Mouse (Mus musculus) neural tube, embryonic 12.5 days (tissue): Measurements from ENCODE around the gene Trim40. TPM values are rescaled to one million over a fixed set of nuclear protein-coding genes. Genes with fewer than 3 reads are reported as not detected.

Experiments
- ATAC-seq: fragments of 200-750 bp; cut with Nextera tagmentation; 2 replicates; pipeline ENCODE4 v1.8.0; 2017; ENCODE audit warnings: low read depth, mild to moderate bottlenecking, moderate TSS enrichment, moderate library complexity; ENCODE audit not compliant: low FRiP score
- H3K27ac ChIP-seq: fragments of 300-500 bp; sonication (generic); 2 replicates; pipeline ENCODE4 v1.5.1; 2016
- H3K27me3 ChIP-seq: fragments of 300-500 bp; sonication (generic); replicated peaks from 2 replicates; pipeline ENCODE4 v1.6.1; 2016; ENCODE audit warnings: mild to moderate bottlenecking
- H3K36me3 ChIP-seq: fragments of 300-500 bp; sonication (generic); 2 replicates; pipeline ENCODE4 v1.6.1; 2016; ENCODE audit warnings: mild to moderate bottlenecking
- H3K4me1 ChIP-seq: fragments of 300-500 bp; sonication (generic); 2 replicates; pipeline ENCODE4 v1.6.1; 2016
- H3K4me2 ChIP-seq: fragments of 300-500 bp; sonication (generic); replicated peaks from 2 replicates; pipeline ENCODE4 v1.6.1; 2016; ENCODE audit warnings: mild to moderate bottlenecking
- H3K4me3 ChIP-seq: fragments of 300-500 bp; sonication (generic); 2 replicates; pipeline ENCODE4 v1.5.1; 2016
- H3K9ac ChIP-seq: fragments of 300-500 bp; sonication (generic); 2 replicates; pipeline ENCODE4 v1.6.1; 2016; ENCODE audit warnings: mild to moderate bottlenecking
- H3K9me3 ChIP-seq: fragments of 300-500 bp; sonication (generic); 2 replicates; pipeline ENCODE4 v1.6.1; 2016; ENCODE audit warnings: mild to moderate bottlenecking
- WGBS: fragments of 180-500 bp; shearing (Covaris S2); methylation state at CpG from one replicate; pipeline ENCODE4 v1.1.7; 2016; 5-methylcytosine and 5-hydroxymethylcytosine counted together
- polyA plus RNA-seq: library from polyadenylated mRNA; unstranded; fragments of >200 nt; fragmentation: Nextera tagmentation; extraction: Ambion mirVana; gene quantifications from 2 replicates; pipeline ENCODE4 v1.2.1, GENCODE M21; 2016

The Trim40 gene
- polyA plus RNA-seq, 1 experiment from 2014 or later = not detected

DNA sequence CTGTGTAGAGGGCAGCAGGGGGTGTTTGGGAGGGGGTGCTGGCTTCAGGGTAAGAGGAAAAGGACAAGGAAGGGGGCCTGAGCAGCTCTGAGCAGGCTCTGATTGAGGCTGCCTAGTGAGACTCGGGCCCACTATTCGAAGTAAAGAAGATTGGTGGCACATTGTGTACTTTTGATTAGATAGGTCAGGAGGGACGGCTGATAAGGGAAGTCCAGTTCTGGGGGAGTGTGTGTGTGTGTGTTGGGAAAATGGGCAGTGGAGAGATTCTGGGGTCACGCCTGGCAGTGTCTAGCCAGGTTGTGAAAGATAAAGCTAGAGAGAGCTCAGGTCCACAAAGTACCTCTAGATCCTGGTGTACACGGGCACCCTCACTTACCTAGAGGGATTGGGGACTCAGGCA, 38.3 kb downstream of the Trim40 start:
- Histone ChIP-seq H3K9ac (no peak overlapping the region), H3K27me3 (no peaks in the 10 kb centered on the region), H3K36me3 (peaks cover 59% of the 10 kb centered on the region), H3K27ac (no peak overlapping the region), H3K4me2 (no peak overlapping the region), H3K4me3 (no peak overlapping the region), H3K9me3 (no peaks in the 10 kb centered on the region), H3K4me1 (no peaks in the 10 kb centered on the region)
- WGBS = 92% methylated on average over 5 of the region's 5 CpGs
- ATAC-seq = no peak

DNA sequence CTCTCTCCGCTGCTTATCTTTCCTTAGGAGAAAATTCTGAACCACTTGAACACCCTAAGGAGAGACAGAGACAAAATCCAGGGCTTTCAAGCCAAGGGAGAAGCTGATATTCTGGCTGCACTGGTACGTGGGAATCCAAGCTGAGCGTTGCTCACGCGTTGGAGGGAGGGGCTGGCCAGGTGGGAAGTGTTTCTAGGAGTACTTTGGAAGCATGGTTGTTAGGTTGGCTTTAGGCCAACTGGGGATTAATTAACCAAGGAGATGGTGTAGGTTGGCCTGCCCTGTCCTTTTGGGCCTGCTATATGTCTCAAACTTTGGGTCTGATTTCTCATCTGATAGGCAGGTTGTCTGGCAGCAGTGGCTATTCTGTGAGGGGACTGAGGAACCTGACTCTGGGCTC, 38.7 kb downstream of the Trim40 start:
- H3K9ac ChIP-seq = no peak overlapping the region
- no peaks in the 10 kb centered on the region for H3K9me3 ChIP-seq
- H3K4me3 ChIP-seq = no peak overlapping the region
- H3K36me3 ChIP-seq = peaks cover 54% of the 10 kb centered on the region
- no peak for ATAC-seq
- no peaks in the 10 kb centered on the region for H3K4me1 ChIP-seq
- H3K27ac ChIP-seq = no peak overlapping the region
- no peak overlapping the region for H3K4me2 ChIP-seq
- 97% methylated on average over 5 of the region's 5 CpGs for WGBS
- no peaks in the 10 kb centered on the region for H3K27me3 ChIP-seq

DNA sequence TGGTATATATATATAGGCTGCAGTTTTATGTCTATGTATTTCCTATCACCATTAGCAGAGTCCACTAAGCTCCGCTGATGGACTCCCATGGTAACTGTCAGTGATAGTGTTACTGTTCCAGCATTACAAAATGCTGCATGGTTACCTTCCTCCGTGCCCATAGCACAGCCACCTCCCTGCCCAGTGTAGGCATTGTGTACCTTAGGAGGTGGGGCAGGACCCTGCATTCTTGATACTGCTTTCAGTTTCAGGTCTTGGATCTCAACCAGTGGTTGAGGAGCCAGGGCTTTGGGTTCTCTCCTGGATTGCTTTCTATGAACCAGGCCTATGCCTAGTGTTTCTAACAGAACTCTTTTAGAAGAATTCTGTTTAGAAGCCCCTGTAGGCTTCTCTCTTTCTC, 39.9 kb downstream of the Trim40 start:
- no peak for ATAC-seq

DNA sequence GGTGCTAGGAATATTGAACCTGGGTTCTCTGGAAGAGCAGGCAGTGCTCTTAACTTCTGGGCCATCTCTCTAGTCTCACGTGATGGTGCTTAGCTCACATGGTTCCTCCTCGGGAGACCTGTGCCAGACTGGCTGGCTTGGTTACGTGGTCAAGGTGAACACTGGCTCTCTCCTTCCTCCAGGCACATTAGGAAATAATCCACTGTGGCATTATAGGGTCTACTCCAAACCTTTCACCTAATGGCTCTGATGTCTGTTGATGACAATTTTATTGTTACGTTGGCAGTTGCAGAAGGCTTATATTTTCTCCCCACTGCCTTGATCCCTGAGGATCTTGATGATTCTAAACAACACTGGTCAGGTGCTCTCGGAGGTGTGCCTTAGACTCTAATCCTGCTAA, 41.0 kb downstream of the Trim40 start:
- Histone ChIP-seq H3K27ac (no peak overlapping the region), H3K4me1 (no peaks in the 10 kb centered on the region; the same call in 1 of the 2 replicates), H3K9me3 (no peaks in the 10 kb centered on the region), H3K4me3 (no peak overlapping the region), H3K9ac (no peak overlapping the region), H3K27me3 (no peaks in the 10 kb centered on the region), H3K36me3 (peaks cover 35% of the 10 kb centered on the region), H3K4me2 (no peak overlapping the region)
- no peak for ATAC-seq
- WGBS = 89% methylated on average over 5 of the region's 5 CpGs

More for the DNA sequence above, 39.9 kb downstream of the Trim40 start:
- Histone ChIP-seq H3K4me1 (no peaks in the 10 kb centered on the region), H3K27me3 (no peaks in the 10 kb centered on the region), H3K36me3 (peaks cover 44% of the 10 kb centered on the region), H3K9me3 (no peaks in the 10 kb centered on the region), H3K9ac (no peak overlapping the region), H3K4me2 (no peak overlapping the region), H3K4me3 (no peak overlapping the region), H3K27ac (no peak overlapping the region)
- WGBS = 92% methylated on average over 2 of the region's 2 CpGs

DNA sequence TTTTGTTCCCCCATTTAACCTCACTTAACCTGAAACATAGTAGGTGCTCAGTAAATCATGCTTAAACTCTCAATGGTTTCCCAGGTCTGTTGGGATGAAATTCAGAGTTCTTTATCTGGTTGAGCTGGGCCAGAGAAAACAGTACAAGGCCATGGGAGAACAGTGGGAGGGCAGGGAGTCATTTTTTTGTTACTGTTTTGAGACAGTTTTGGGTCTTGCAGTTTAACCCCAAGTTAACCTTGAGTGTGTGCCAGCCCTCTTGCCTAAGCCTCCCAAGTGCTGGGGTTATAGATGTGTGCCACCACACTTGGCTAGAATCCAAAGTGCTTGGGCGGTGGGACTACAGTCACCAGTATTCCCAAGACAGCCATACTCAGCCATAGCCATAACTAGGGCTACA, 45.2 kb downstream of the Trim40 start:
- no peaks in the 10 kb centered on the region; the same call in 1 of the 2 replicates for H3K4me1 ChIP-seq
- no peak overlapping the region for H3K9ac ChIP-seq
- no peaks in the 10 kb centered on the region for H3K27me3 ChIP-seq
- H3K9me3 ChIP-seq = no peaks in the 10 kb centered on the region
- no peak for ATAC-seq
- no peaks in the 10 kb centered on the region; the same call in 1 of the 2 replicates for H3K36me3 ChIP-seq
- H3K27ac ChIP-seq = no peak overlapping the region
- H3K4me2 ChIP-seq = no peak overlapping the region
- no peak overlapping the region for H3K4me3 ChIP-seq
- WGBS = 69% methylated on average over 1 of the region's 1 CpGs

DNA sequence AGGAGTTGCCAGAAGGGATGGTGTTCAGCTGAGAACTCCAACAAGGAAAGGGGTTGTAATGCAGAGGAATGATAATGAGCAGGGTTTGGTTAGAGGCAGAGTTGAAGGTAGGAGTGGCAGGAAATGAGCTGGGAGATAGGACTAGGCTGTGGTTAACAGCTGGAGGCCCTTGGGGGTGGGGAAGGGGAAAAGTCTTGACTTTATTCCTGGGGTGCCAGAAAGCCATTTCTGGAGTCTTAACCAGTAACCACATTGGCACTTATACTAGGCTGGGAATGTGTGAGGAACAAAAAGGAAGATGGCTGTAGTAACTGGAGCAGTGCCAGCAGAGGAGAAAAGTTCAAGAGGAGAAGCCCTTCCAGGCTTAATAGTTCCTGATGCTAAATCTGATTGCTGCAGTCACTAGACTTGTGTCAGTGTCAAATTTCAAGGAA, 45.6 kb downstream of the Trim40 start:
- no peak overlapping the region for H3K9ac ChIP-seq

DNA sequence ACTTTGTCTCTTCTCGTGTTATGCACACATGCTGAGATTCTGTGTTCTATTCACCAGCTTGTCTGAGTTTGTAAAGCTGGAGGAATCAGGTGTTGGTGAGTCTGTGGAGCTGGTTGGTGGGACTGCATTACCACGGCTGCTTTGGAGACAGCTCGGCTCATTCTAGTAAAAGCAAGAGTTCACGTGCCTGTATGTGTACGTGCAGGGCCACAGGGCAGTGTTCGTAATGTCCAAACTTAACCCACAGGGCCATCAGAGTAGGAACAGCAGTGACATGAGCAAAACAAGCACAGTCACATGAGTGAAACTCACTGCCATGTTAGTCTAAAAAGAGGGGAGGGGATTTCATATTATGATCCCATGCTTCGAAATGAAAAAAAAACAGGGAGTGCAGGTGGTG, 46.2 kb downstream of the Trim40 start:
- no peak for ATAC-seq
- Histone ChIP-seq H3K9ac (no peak overlapping the region), H3K27ac (no peak overlapping the region), H3K9me3 (no peaks in the 10 kb centered on the region), H3K4me2 (no peak overlapping the region), H3K4me1 (no peaks in the 10 kb centered on the region; the same call in 1 of the 2 replicates), H3K4me3 (no peak overlapping the region), H3K36me3 (no peaks in the 10 kb centered on the region; the same call in 1 of the 2 replicates), H3K27me3 (no peaks in the 10 kb centered on the region)
- WGBS = 78% methylated on average over 7 of the region's 7 CpGs

More for the DNA sequence above, 45.6 kb downstream of the Trim40 start:
- no peak overlapping the region for H3K4me2 ChIP-seq
- no peak for ATAC-seq
- no peaks in the 10 kb centered on the region; the same call in 1 of the 2 replicates for H3K4me1 ChIP-seq
- H3K4me3 ChIP-seq = no peak overlapping the region
- H3K27ac ChIP-seq = no peak overlapping the region
- H3K36me3 ChIP-seq = no peaks in the 10 kb centered on the region; the same call in 1 of the 2 replicates
- no peaks in the 10 kb centered on the region for H3K9me3 ChIP-seq
- no peaks in the 10 kb centered on the region for H3K27me3 ChIP-seq

DNA sequence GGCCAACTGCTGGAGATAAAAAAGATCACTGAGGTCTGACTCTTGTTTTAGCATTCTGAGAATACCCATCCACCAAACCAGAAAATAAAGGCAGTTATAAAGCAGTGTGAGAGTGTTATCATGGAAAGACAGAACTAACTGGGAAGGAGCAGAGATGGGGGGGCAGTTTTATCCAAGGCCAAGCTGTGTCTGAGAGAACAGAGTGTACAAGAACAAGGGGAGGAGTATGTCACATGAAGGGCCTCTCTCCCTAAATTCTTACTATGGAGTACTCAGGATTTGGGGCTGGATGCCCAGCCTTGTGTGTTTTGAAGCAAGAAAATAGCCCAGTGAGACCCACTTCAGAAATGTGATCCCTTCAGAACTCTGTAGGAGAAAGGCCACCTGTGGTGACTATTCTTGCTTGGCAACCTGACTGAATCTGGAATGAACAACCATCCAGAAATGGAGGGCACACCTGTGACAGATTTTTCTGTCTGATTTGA, 48.9 kb downstream of the Trim40 start:
- no peaks in the 10 kb centered on the region for H3K27me3 ChIP-seq
- H3K4me1 ChIP-seq = peaks cover 6% of the 10 kb centered on the region; the same call in 1 of the 2 replicates
- no peak overlapping the region for H3K4me3 ChIP-seq
- no peaks in the 10 kb centered on the region; the same call in 1 of the 2 replicates for H3K36me3 ChIP-seq
- no peak for ATAC-seq
- H3K9ac ChIP-seq = no peak overlapping the region
- H3K27ac ChIP-seq = no peak overlapping the region
- no peaks in the 10 kb centered on the region for H3K9me3 ChIP-seq
- no peak overlapping the region for H3K4me2 ChIP-seq

DNA sequence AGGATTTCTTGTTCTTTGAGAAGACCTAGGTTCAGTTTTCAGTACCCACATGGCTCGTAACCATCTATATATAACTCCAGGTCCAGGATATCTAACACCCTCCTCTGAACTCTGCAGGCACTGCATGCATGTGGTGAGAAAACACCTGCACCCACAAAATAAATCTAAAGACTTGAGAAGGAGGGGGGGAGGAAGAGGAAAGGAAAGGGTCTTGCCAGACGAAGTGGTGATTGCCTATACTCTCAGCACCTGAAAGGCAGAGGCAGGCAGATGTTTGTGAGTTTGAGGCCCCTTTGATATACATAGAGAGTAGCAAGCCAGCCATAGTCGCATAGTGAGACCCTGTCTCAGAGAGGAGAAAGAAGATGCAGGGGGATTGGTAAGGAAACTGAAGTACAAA, 50.0 kb downstream of the Trim40 start:
- Histone ChIP-seq H3K4me2 (no peak overlapping the region), H3K27ac (no peak overlapping the region), H3K4me3 (no peak overlapping the region), H3K27me3 (no peaks in the 10 kb centered on the region), H3K9me3 (no peaks in the 10 kb centered on the region), H3K4me1 (peaks cover 8% of the 10 kb centered on the region; the same call in 1 of the 2 replicates), H3K36me3 (no peaks in the 10 kb centered on the region; the same call in 1 of the 2 replicates), H3K9ac (no peak overlapping the region)
- no peak for ATAC-seq
- WGBS = 81% methylated on average over 3 of the region's 3 CpGs

DNA sequence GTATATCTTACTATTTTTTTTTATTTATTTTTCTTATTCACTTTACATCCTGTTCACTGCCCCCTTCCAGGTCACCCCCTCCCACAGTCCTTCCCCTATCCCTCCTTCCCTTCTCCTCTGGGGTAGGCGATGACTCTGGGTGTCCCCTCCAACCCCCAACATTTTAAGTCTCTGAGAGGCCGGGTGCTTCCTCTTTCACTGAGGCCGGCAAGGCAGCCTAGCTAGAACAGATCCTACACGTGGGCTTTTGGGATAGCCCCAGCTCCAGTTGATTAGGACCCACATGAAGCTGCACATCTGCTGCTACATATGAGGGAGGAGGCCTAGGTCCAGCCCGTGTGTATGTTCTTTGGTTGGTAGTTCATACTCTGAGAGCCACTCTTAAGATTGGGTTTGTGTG, 50.9 kb downstream of the Trim40 start:
- H3K9ac ChIP-seq = no peak overlapping the region
- no peak overlapping the region for H3K27ac ChIP-seq
- no peaks in the 10 kb centered on the region for H3K9me3 ChIP-seq
- H3K27me3 ChIP-seq = no peaks in the 10 kb centered on the region
- H3K4me1 ChIP-seq = peaks cover 8% of the 10 kb centered on the region; the same call in 1 of the 2 replicates
- no peak overlapping the region for H3K4me2 ChIP-seq
- 88% methylated on average over 5 of the region's 5 CpGs for WGBS
- no peaks in the 10 kb centered on the region; the same call in 1 of the 2 replicates for H3K36me3 ChIP-seq
- H3K4me3 ChIP-seq = no peak overlapping the region
- ATAC-seq = no peak

DNA sequence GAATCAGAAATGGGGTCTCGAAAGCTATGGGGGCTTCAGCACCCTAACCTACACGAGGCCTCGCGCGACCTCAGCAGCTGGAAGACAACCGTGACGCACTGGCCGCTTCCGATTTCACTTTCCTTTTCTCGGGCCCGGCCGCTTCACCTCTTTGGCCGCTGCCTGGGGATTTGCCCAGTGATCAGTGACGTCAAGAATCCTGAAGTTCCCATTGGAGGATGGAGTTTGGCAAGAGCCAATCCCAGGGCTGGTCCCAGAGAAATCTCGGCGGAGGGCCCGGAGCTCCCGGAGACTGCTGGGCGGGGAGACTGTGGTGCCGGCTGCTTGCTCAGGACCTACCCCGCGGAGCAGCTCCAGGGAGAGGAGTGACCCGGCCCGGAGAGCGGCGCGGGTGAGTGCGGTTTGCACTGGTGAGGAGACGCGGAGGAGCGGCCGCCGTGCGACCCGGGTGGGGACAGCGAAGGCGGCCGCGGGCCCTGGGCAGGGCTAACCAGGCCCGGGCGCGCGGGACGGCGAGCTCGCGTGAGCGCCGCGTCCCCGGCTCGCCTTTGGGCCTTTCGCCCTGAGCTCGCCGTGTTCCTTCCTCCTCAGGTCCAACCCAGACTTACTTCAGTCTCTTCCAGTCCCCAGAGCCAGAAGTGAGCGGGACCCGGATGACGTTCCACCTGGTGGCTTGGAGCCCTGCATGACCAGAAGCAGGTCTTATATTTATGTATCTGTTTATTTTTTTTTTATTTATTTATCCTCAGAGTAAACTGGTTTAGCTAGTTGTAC, 52.9 kb downstream of the Trim40 start, which contains the start of gene Trim26:
Gene Trim26, plus strand, starts transcription at position 261 of the 774 bp plus-strand sequence.
- peak within 1 kb of the TSS; percentile 82 for H3K27ac ChIP-seq
- 1% methylated on average over 56 of the region's 58 CpGs for WGBS
- H3K27me3 ChIP-seq = no peaks in the 10 kb centered on the region
- H3K4me1 ChIP-seq = peaks cover 8% of the 10 kb centered on the region; the same call in 1 of the 2 replicates
- H3K4me3 ChIP-seq = peak within 1 kb of the TSS; percentile 74
- H3K9ac ChIP-seq = peak within 1 kb of the TSS; percentile 79
- H3K36me3 ChIP-seq = no peaks in the 10 kb centered on the region
- H3K9me3 ChIP-seq = no peaks in the 10 kb centered on the region
- peak within 1 kb of the TSS; percentile 59 for H3K4me2 ChIP-seq
- peak; percentile 99 for ATAC-seq

DNA sequence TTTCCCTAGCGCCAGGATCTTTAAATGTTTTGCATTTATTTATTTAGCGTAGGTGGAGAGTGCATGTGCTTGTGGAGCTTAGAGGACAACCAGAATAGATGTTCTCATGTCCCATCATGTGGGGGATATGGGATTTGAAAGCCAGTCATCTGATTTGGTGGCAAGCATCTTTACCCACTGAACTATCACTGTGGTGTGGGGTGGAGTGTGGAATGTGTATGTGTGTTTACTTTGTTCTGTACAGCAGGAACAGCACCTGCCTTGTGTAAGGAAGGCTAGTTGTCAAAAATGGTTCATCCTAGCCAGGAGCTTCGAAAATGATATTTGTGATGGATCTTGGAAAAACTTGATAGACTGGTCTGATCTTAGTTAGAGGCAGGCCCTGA, 53.5 kb downstream of the Trim40 start:
- peak; percentile 49 for ATAC-seq
- no peaks in the 10 kb centered on the region for H3K36me3 ChIP-seq
- no peak overlapping the region for H3K27ac ChIP-seq
- no peaks in the 10 kb centered on the region for H3K27me3 ChIP-seq
- H3K9me3 ChIP-seq = no peaks in the 10 kb centered on the region
- peak overlapping the region; percentile 59 for H3K4me2 ChIP-seq
- H3K9ac ChIP-seq = peak overlapping the region; percentile 79
- H3K4me1 ChIP-seq = peaks cover 8% of the 10 kb centered on the region; the same call in 1 of the 2 replicates
- 15% methylated on average over 3 of the region's 3 CpGs for WGBS
- H3K4me3 ChIP-seq = peak overlapping the region; percentile 74
